Mouse (Mus musculus): ENCODE measurements around the gene Isyna1. TPM values are rescaled to one million over a fixed set of nuclear protein-coding genes. Genes with fewer than 3 reads are reported as not detected.

Gene Isyna1
- 10 to 100 TPM; 53.8 to 56.4 TPM for total RNA-seq (2023)

DNA sequence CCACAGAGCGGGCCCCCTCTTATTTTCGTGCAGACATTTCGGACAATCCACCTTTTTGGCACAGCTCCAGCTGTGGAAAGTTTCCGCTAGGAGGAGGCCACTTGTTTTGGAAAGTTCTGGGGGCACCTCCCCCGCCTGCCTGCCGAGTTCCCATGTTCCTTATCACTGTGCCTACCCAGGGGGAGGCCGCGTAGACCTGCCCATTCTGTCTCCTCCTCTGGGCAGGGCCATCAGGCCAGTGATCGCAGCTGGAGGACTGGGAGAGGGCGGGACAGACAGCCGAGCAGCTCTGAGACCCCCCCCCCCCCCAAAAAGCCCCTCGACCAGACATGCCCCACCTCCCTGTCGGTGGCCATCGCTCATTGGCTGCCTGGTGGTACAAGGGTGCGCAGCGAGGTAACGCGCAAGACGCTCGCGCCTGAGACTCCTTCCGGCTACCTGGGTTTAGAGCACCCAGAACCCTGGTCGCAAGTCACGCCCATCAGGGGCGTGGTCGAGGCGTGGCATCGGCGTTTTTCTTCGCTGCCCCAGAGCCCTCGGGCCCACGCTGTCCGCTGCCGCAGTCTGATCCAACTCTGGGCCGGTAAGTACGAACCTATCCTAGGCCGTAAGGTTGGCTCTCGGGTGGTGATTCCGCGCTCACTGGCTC lies at the start of gene Isyna1:
Gene Isyna1, plus strand, starts transcription at position 413 of the 649 bp plus-strand sequence.

DNA sequence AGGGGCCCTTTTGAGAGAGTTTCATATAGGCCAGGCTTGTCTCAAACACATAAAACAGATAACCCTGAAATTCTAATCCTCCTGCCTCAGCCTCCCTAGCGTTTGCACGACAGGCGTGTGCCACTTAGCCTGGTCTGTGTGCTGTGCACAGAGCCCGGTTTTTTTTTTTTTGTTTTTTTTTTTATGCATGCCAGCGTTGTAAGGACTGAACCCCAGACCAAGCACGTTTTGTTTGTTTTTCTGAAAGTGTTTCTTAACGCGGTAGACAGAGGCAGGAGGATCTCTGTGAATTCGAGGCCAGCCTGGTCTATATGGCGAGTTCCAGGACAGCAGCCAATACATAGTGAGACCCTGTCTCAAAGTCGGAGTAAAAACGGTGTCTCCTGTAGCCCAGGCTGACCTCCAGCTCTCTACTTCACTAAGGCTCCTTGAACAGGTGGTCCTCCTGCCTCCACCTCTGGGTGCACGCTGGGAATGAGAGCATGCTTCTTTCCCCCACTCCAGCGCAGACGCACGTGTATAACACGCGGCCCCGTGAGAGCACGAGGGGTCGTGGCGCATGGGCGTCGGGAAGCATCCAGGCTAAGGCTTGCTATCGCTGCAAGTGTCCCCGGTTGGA lies 14.7 kb downstream of the Isyna1 start, which contains the start of gene Ssbp4:
Gene Ssbp4, minus strand, starts transcription at position 124 of the 619 bp plus-strand sequence.

DNA sequence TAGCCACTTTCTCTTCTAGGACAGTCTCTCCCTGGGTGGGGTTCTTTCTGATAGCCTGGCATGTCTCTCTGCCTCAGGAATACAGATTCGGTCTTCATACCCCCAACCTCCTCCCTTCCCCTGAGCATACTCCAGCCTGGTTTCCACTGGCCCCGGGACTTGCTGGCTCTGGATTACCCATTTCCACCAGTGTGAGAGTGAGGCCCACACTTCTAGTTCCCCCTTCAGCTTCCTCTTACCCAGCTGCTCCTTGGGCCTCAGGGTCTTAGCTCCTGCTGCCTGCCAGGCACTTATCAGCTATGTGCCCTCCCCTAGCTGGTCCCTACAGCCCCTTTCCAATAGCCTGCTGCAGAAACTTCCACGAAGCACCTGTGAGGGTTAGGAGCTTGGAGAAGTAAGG lies 21.7 kb downstream of the Isyna1 start, which contains the start of gene Lrrc25:
Gene Lrrc25, plus strand, starts transcription at position 262 of the 400 bp plus-strand sequence.

DNA sequence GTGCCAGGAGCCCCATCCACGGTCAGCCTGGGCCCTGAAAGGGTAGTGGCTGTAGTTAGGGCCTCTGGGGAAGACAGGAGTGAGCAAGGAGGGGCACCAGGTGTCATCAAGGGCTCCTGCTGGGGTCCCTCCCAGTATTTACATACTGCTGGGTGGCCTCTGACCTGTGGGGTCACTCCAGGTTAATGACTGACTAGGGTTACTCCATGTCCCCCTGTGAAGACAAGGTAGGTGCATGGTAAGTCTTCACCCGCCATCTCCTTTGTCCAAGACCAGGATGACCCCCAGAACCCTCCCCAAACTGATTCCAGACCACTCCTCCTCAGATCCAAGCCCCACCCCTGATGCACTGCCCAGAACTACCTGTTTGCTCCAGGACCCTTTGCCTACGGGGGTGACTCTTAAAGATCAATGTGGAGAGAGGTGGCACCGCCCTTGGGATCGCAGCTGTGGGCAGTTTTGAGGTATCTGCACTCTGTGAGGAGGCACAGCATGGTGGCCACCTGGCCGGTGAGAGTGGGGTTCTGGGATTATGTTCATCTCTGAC lies 38.2 kb downstream of the Isyna1 start, which contains the start of gene Gdf15:
Gene Gdf15, minus strand, starts transcription at position 111 of the 547 bp plus-strand sequence.

Other genes starting within 250 kb of the Isyna1 start
- gene Upf1, start 241.1 kb upstream of the Isyna1 start, total RNA-seq (2023) = 10 to 100 TPM; 57.5 to 62.4 TPM
- gene Comp, start 220.8 kb upstream of the Isyna1 start, total RNA-seq (2023) = 1 to 10 TPM in 1 of 2 experiments, under 1 TPM in 1; 0.97 to 2.9 TPM
- 10 to 100 TPM in 1 of 2 experiments, 1 to 10 TPM in 1; 9.7 to 10.2 TPM for gene Crtc1, start 154.8 kb upstream of the Isyna1 start, total RNA-seq (2023)
- gene Klhl26, start 117.4 kb upstream of the Isyna1 start, total RNA-seq (2023) = 1 to 10 TPM; 7.1 to 7.7 TPM
- not detected for gene Tmem59l, start 107.0 kb upstream of the Isyna1 start, total RNA-seq (2023)
- not detected for gene Crlf1, start 101.2 kb upstream of the Isyna1 start, total RNA-seq (2023)
- gene Rex1bd, start 87.6 kb upstream of the Isyna1 start, total RNA-seq (2023) = 10 to 100 TPM; 45.5 to 50.2 TPM
- 1,000 to 10,000 TPM; 1,782 to 1,797 TPM for gene Uba52, start 83.6 kb upstream of the Isyna1 start, total RNA-seq (2023)
- 100 to 1,000 TPM; 180 to 186 TPM for gene Fkbp8, start 66.6 kb upstream of the Isyna1 start, total RNA-seq (2023)
- 10 to 100 TPM; 72.6 to 79.4 TPM for gene Kxd1, start 66.4 kb upstream of the Isyna1 start, total RNA-seq (2023)
- gene Ell, start 54.9 kb upstream of the Isyna1 start, total RNA-seq (2023) = 10 to 100 TPM; 38.3 to 48.7 TPM
- 100 to 1,000 TPM; 135 to 148 TPM for gene Ssbp4, start 14.5 kb downstream of the Isyna1 start, total RNA-seq (2023)
- 100 to 1,000 TPM; 164 to 177 TPM for gene Lrrc25, start 21.8 kb downstream of the Isyna1 start, total RNA-seq (2023)
- 10 to 100 TPM; 54.8 to 78.0 TPM for gene Gdf15, start 38.1 kb downstream of the Isyna1 start, total RNA-seq (2023)
- gene Pgpep1, start 66.0 kb downstream of the Isyna1 start, total RNA-seq (2023) = 1 to 10 TPM; 7.2 to 9.8 TPM
- gene Lsm4, start 78.9 kb downstream of the Isyna1 start, total RNA-seq (2023) = 10 to 100 TPM; 46.0 to 54.9 TPM
- gene Jund, start 104.6 kb downstream of the Isyna1 start, total RNA-seq (2023) = 1,000 to 10,000 TPM; 1,065 to 1,168 TPM
- gene Iqcn, start 109.1 kb downstream of the Isyna1 start, total RNA-seq (2023) = 10 to 100 TPM; 15.5 to 15.9 TPM
- under 1 TPM in 1 of 2 experiments, not detected in 1; 0.79 TPM for gene Gm3336, start 124.2 kb downstream of the Isyna1 start, total RNA-seq (2023)
- under 1 TPM in 1 of 2 experiments, not detected in 1; 0.24 TPM for gene Pde4c, start 129.3 kb downstream of the Isyna1 start, total RNA-seq (2023)
- 1 to 10 TPM; 5.7 to 6.9 TPM for gene Rab3a, start 160.3 kb downstream of the Isyna1 start, total RNA-seq (2023)
- 10 to 100 TPM; 28.9 to 32.4 TPM for gene Mpv17l2, start 166.6 kb downstream of the Isyna1 start, total RNA-seq (2023)
- gene Pik3r2, start 182.3 kb downstream of the Isyna1 start, total RNA-seq (2023) = 10 to 100 TPM; 23.1 to 26.5 TPM
- gene Mast3, start 210.7 kb downstream of the Isyna1 start, total RNA-seq (2023) = 100 to 1,000 TPM; 128 to 134 TPM
- gene Il12rb1, start 214.1 kb downstream of the Isyna1 start, total RNA-seq (2023) = under 1 TPM; 0.26 to 0.46 TPM
- gene Arrdc2, start 245.3 kb downstream of the Isyna1 start, total RNA-seq (2023) = 10 to 100 TPM; 57.2 to 67.9 TPM